Mouse (Mus musculus): ENCODE measurements around the gene Carm1. TPM values are rescaled to one million over a fixed set of nuclear protein-coding genes. Genes with fewer than 3 reads are reported as not detected.
A peak's percentile ranks its signal among the peaks of the same experiment; 100 is the strongest.
"Not testable (repeated sequence)": the region's sequence is repeated elsewhere in the genome, so short reads cannot be mapped to it uniquely, and the experiment has no call there.

Gene Carm1
- polyA plus RNA-seq, 1 experiment from 2014 or later: 78.9 TPM

- WGBS: under 1% methylated on average over 44 of the region's 44 CpGs
- peaks cover 7% of the 10 kb centered on the region for H3K4me1 ChIP-seq (ENCODE audit: control insufficient read depth, insufficient read depth, low read length)
- peaks cover 11% of the 10 kb centered on the region for H3K36me3 ChIP-seq (ENCODE audit: control insufficient read depth, insufficient read depth, low read length)
- peak within 1 kb of the TSS; percentile 62 for H3K4me2 ChIP-seq (ENCODE audit: low read depth, severe bottlenecking)
- H3K9ac ChIP-seq (ENCODE audit: low read length): peak within 1 kb of the TSS; percentile 70
- ATAC-seq (ENCODE audit: insufficient number of reproducible peaks, low FRiP score, low TSS enrichment, low read depth): peak; percentile 94
- DNase-seq (ENCODE audit: low spot score): peak; percentile 95
- peak within 1 kb of the TSS; percentile 82 for H3K27ac ChIP-seq (replicated peaks; ENCODE audit: low read depth, low read length)
- H3K9me3 ChIP-seq (ENCODE audit: control insufficient read depth, low read length): no peaks in the 10 kb centered on the region
- H3K4me3 ChIP-seq (ENCODE audit: low read depth, low read length): peak within 1 kb of the TSS; percentile 51
- H3K27me3 ChIP-seq (ENCODE audit: control insufficient read depth, insufficient read depth, low read length): no peaks in the 10 kb centered on the region
These were observed 36.7 kb upstream of the Carm1 start, which contains the start of gene Tmed1 for GRCm38 (mm10) chr9:21509772-21510688. Gene Tmed1, minus strand, starts transcription at chr9:21510252.

- H3K27ac ChIP-seq (replicated peaks; ENCODE audit: low read depth, low read length): peak overlapping the region; percentile 16; the same call in 1 of the 2 replicates
- no peaks in the 10 kb centered on the region for H3K9me3 ChIP-seq (ENCODE audit: control insufficient read depth, low read length)
- peaks cover 11% of the 10 kb centered on the region for H3K36me3 ChIP-seq (ENCODE audit: control insufficient read depth, insufficient read depth, low read length)
- H3K9ac ChIP-seq (ENCODE audit: low read length): peak overlapping the region; percentile 53
- ATAC-seq (ENCODE audit: insufficient number of reproducible peaks, low FRiP score, low TSS enrichment, low read depth) (no peak), DNase-seq (ENCODE audit: low spot score) (no peak)
- WGBS: 8% methylated on average over 7 of the region's 7 CpGs
- H3K4me2 ChIP-seq (ENCODE audit: low read depth, severe bottlenecking): peak overlapping the region; percentile 62
- H3K4me3 ChIP-seq (ENCODE audit: low read depth, low read length): peak overlapping the region; percentile 51
- peaks cover 7% of the 10 kb centered on the region for H3K4me1 ChIP-seq (ENCODE audit: control insufficient read depth, insufficient read depth, low read length)
- no peaks in the 10 kb centered on the region for H3K27me3 ChIP-seq (ENCODE audit: control insufficient read depth, insufficient read depth, low read length)
These were observed 36.0 kb upstream of the Carm1 start for GRCm38 (mm10) chr9:21510689-21511015.

GRCm38 (mm10) chr9:21511052-21511451 is 35.6 kb upstream of the Carm1 start:
- no peaks in the 10 kb centered on the region for H3K9me3 ChIP-seq (ENCODE audit: control insufficient read depth, low read length)
- no peak overlapping the region for H3K27ac ChIP-seq (replicated peaks; ENCODE audit: low read depth, low read length)
- H3K4me1 ChIP-seq (ENCODE audit: control insufficient read depth, insufficient read depth, low read length): peaks cover 7% of the 10 kb centered on the region
- no peak for ATAC-seq (ENCODE audit: insufficient number of reproducible peaks, low FRiP score, low TSS enrichment, low read depth)
- H3K27me3 ChIP-seq (ENCODE audit: control insufficient read depth, insufficient read depth, low read length): no peaks in the 10 kb centered on the region
- peak overlapping the region; percentile 51 for H3K4me3 ChIP-seq (ENCODE audit: low read depth, low read length)
- H3K9ac ChIP-seq (ENCODE audit: low read length): no peak overlapping the region; the same call in 1 of the 2 replicates
- 81% methylated on average over 9 of the region's 9 CpGs for WGBS
- peak overlapping the region; percentile 62 for H3K4me2 ChIP-seq (ENCODE audit: low read depth, severe bottlenecking)
- no peak for DNase-seq (ENCODE audit: low spot score)
- H3K36me3 ChIP-seq (ENCODE audit: control insufficient read depth, insufficient read depth, low read length): peaks cover 10% of the 10 kb centered on the region

- DNase-seq (ENCODE audit: low spot score) (no peak), ATAC-seq (ENCODE audit: insufficient number of reproducible peaks, low FRiP score, low TSS enrichment, low read depth) (no peak)
- Histone ChIP-seq H3K9me3 (ENCODE audit: control insufficient read depth, low read length) (no peaks in the 10 kb centered on the region), H3K27ac (replicated peaks; ENCODE audit: low read depth, low read length) (no peak overlapping the region), H3K9ac (ENCODE audit: low read length) (no peak overlapping the region), H3K27me3 (ENCODE audit: control insufficient read depth, insufficient read depth, low read length) (no peaks in the 10 kb centered on the region), H3K4me3 (ENCODE audit: low read depth, low read length) (no peak overlapping the region), H3K4me2 (ENCODE audit: low read depth, severe bottlenecking) (no peak overlapping the region), H3K4me1 (ENCODE audit: control insufficient read depth, insufficient read depth, low read length) (peaks cover 7% of the 10 kb centered on the region), H3K36me3 (ENCODE audit: control insufficient read depth, insufficient read depth, low read length) (peaks cover 2% of the 10 kb centered on the region; the same call in 1 of the 2 replicates)
- 98% methylated on average over 4 of the region's 4 CpGs for WGBS
These were observed 33.2 kb upstream of the Carm1 start for GRCm38 (mm10) chr9:21513466-21513865.

GRCm38 (mm10) chr9:21517947-21518495 is 28.7 kb upstream of the Carm1 start:
- no peaks in the 10 kb centered on the region for H3K9me3 ChIP-seq (ENCODE audit: control insufficient read depth, low read length)
- no peak overlapping the region for H3K27ac ChIP-seq (replicated peaks; ENCODE audit: low read depth, low read length)
- H3K4me3 ChIP-seq (ENCODE audit: low read depth, low read length): no peak overlapping the region
- no peak for DNase-seq (ENCODE audit: low spot score)
- ATAC-seq (ENCODE audit: insufficient number of reproducible peaks, low FRiP score, low TSS enrichment, low read depth): no peak
- H3K27me3 ChIP-seq (ENCODE audit: control insufficient read depth, insufficient read depth, low read length): no peaks in the 10 kb centered on the region
- H3K4me2 ChIP-seq (ENCODE audit: low read depth, severe bottlenecking): no peak overlapping the region
- no peak overlapping the region for H3K9ac ChIP-seq (ENCODE audit: low read length)
- no peaks in the 10 kb centered on the region for H3K36me3 ChIP-seq (ENCODE audit: control insufficient read depth, insufficient read depth, low read length)
- 87% methylated on average over 6 of the region's 6 CpGs for WGBS
- H3K4me1 ChIP-seq (ENCODE audit: control insufficient read depth, insufficient read depth, low read length): no peaks in the 10 kb centered on the region

- not testable (repeated sequence) for ATAC-seq (ENCODE audit: insufficient number of reproducible peaks, low FRiP score, low TSS enrichment, low read depth); H3K36me3 ChIP-seq (ENCODE audit: control insufficient read depth, insufficient read depth, low read length); H3K27me3 ChIP-seq (ENCODE audit: control insufficient read depth, insufficient read depth, low read length); H3K9me3 ChIP-seq (ENCODE audit: control insufficient read depth, low read length); H3K4me1 ChIP-seq (ENCODE audit: control insufficient read depth, insufficient read depth, low read length); DNase-seq (ENCODE audit: low spot score); H3K9ac ChIP-seq (ENCODE audit: low read length); H3K4me2 ChIP-seq (ENCODE audit: low read depth, severe bottlenecking); H3K4me3 ChIP-seq (ENCODE audit: low read depth, low read length); H3K27ac ChIP-seq (replicated peaks; ENCODE audit: low read depth, low read length)
- 85% methylated on average over 6 of the region's 6 CpGs for WGBS
These were observed 28.0 kb upstream of the Carm1 start for GRCm38 (mm10) chr9:21518690-21519089.

- Histone ChIP-seq H3K36me3 (ENCODE audit: control insufficient read depth, insufficient read depth, low read length) (no peaks in the 10 kb centered on the region), H3K4me1 (ENCODE audit: control insufficient read depth, insufficient read depth, low read length) (no peaks in the 10 kb centered on the region), H3K4me2 (ENCODE audit: low read depth, severe bottlenecking) (no peak overlapping the region), H3K27me3 (ENCODE audit: control insufficient read depth, insufficient read depth, low read length) (no peaks in the 10 kb centered on the region), H3K27ac (replicated peaks; ENCODE audit: low read depth, low read length) (no peak overlapping the region), H3K4me3 (ENCODE audit: low read depth, low read length) (no peak overlapping the region), H3K9me3 (ENCODE audit: control insufficient read depth, low read length) (no peaks in the 10 kb centered on the region), H3K9ac (ENCODE audit: low read length) (no peak overlapping the region)
- DNase-seq (ENCODE audit: low spot score) (no peak), ATAC-seq (ENCODE audit: insufficient number of reproducible peaks, low FRiP score, low TSS enrichment, low read depth) (no peak)
- 82% methylated on average over 7 of the region's 7 CpGs for WGBS
These were observed 21.4 kb upstream of the Carm1 start for GRCm38 (mm10) chr9:21525142-21525936.

GRCm38 (mm10) chr9:21525937-21526633 is 20.6 kb upstream of the Carm1 start, which contains the start of gene AB124611:
Gene AB124611, plus strand, starts transcription at chr9:21526176.
- WGBS: 68% methylated on average over 14 of the region's 14 CpGs
- no peak within 1 kb of the TSS for H3K4me2 ChIP-seq (ENCODE audit: low read depth, severe bottlenecking)
- DNase-seq (ENCODE audit: low spot score) (no peak), ATAC-seq (ENCODE audit: insufficient number of reproducible peaks, low FRiP score, low TSS enrichment, low read depth) (no peak)
- no peaks in the 10 kb centered on the region for H3K4me1 ChIP-seq (ENCODE audit: control insufficient read depth, insufficient read depth, low read length)
- H3K27me3 ChIP-seq (ENCODE audit: control insufficient read depth, insufficient read depth, low read length): no peaks in the 10 kb centered on the region
- H3K36me3 ChIP-seq (ENCODE audit: control insufficient read depth, insufficient read depth, low read length): no peaks in the 10 kb centered on the region
- H3K4me3 ChIP-seq (ENCODE audit: low read depth, low read length): no peak within 1 kb of the TSS
- H3K27ac ChIP-seq (replicated peaks; ENCODE audit: low read depth, low read length): no peak within 1 kb of the TSS
- no peak within 1 kb of the TSS for H3K9ac ChIP-seq (ENCODE audit: low read length)
- H3K9me3 ChIP-seq (ENCODE audit: control insufficient read depth, low read length): no peaks in the 10 kb centered on the region

Data from limb, embryonic 11.5 days (tissue).